Mouse (Mus musculus): ENCODE data around the gene Clip3. TPM values are rescaled to one million over a fixed set of nuclear protein-coding genes. Genes with fewer than 3 reads are reported as not detected.

The Clip3 gene
- polyA plus RNA-seq, 1 experiment, result 726 TPM

- DNase-seq, result peak in 1 of 2 experiments; percentile 56
- Histone ChIP-seq H3K4me3 (replicated peaks; ENCODE audit: insufficient read depth, low read depth, low read length) (peak overlapping the region; percentile 71), H3K4me1 (ENCODE audit: control insufficient read depth, insufficient read depth, low read length) (peaks cover 31% of the 10 kb centered on the region), H3K27ac (ENCODE audit: insufficient read depth, low read length) (peak overlapping the region; percentile 75), H3K27me3 (ENCODE audit: control insufficient read depth, insufficient read depth, low read length) (no peaks in the 10 kb centered on the region)
- TF ChIP-seq POLR2A (IDR thresholded peaks at IDR 0.05; ENCODE audit: borderline replicate concordance, insufficient read depth, low read length) (no peak), CTCF (IDR thresholded peaks at IDR 0.05; ENCODE audit: borderline replicate concordance, insufficient read depth, low read depth, low read length) (no peak; the same call in 1 of the 2 replicates)
- WGBS, result 12% methylated on average over 18 of the region's 18 CpGs
Observed at GRCm38 (mm10) chr7:30332622-30333259, 41.2 kb downstream of the Clip3 start.

- 3% methylated on average over 4 of the region's 4 CpGs for WGBS
- H3K27ac ChIP-seq (ENCODE audit: insufficient read depth, low read length), result peak overlapping the region; percentile 77
Observed at GRCm38 (mm10) chr7:30333436-30333835, 41.9 kb downstream of the Clip3 start.

GRCm38 (mm10) chr7:30334563-30334962, 43.0 kb downstream of the Clip3 start:
- Histone ChIP-seq H3K4me1 (ENCODE audit: control insufficient read depth, insufficient read depth, low read length) (peaks cover 42% of the 10 kb centered on the region), H3K27ac (ENCODE audit: insufficient read depth, low read length) (peak overlapping the region; percentile 77), H3K4me3 (replicated peaks; ENCODE audit: insufficient read depth, low read depth, low read length) (no peak overlapping the region), H3K27me3 (ENCODE audit: control insufficient read depth, insufficient read depth, low read length) (no peaks in the 10 kb centered on the region)
- DNase-seq, result peak in 1 of 2 experiments; percentile 57
- TF ChIP-seq CTCF (IDR thresholded peaks at IDR 0.05; ENCODE audit: borderline replicate concordance, insufficient read depth, low read depth, low read length) (no peak), POLR2A (IDR thresholded peaks at IDR 0.05; ENCODE audit: borderline replicate concordance, insufficient read depth, low read length) (no peak)
- 48% methylated on average over 5 of the region's 5 CpGs for WGBS

More at GRCm38 (mm10) chr7:30333436-30333835, 41.9 kb downstream of the Clip3 start:
- TF ChIP-seq POLR2A (IDR thresholded peaks at IDR 0.05; ENCODE audit: borderline replicate concordance, insufficient read depth, low read length), result no peak
- TF ChIP-seq CTCF (IDR thresholded peaks at IDR 0.05; ENCODE audit: borderline replicate concordance, insufficient read depth, low read depth, low read length), result no peak
- no peaks in the 10 kb centered on the region for H3K27me3 ChIP-seq (ENCODE audit: control insufficient read depth, insufficient read depth, low read length)
- H3K4me3 ChIP-seq (replicated peaks; ENCODE audit: insufficient read depth, low read depth, low read length), result no peak overlapping the region
- H3K4me1 ChIP-seq (ENCODE audit: control insufficient read depth, insufficient read depth, low read length), result peaks cover 32% of the 10 kb centered on the region
- DNase-seq, result peak; percentile 87 to 90

- no peak for TF ChIP-seq POLR2A (IDR thresholded peaks at IDR 0.05; ENCODE audit: borderline replicate concordance, insufficient read depth, low read length)
- no peak for TF ChIP-seq CTCF (IDR thresholded peaks at IDR 0.05; ENCODE audit: borderline replicate concordance, insufficient read depth, low read depth, low read length)
- no peak overlapping the region for H3K27ac ChIP-seq (ENCODE audit: insufficient read depth, low read length)
- H3K4me1 ChIP-seq (ENCODE audit: control insufficient read depth, insufficient read depth, low read length), result peaks cover 45% of the 10 kb centered on the region
- H3K4me3 ChIP-seq (replicated peaks; ENCODE audit: insufficient read depth, low read depth, low read length), result no peak overlapping the region
- no peak for DNase-seq
- H3K27me3 ChIP-seq (ENCODE audit: control insufficient read depth, insufficient read depth, low read length), result no peaks in the 10 kb centered on the region
- 34% methylated on average over 6 of the region's 6 CpGs for WGBS
Observed at GRCm38 (mm10) chr7:30335688-30336087, 44.2 kb downstream of the Clip3 start.

GRCm38 (mm10) chr7:30336384-30336783, 44.9 kb downstream of the Clip3 start:
- WGBS, result 2% methylated on average over 9 of the region's 9 CpGs
- DNase-seq, result peak; percentile 89 to 93
- TF ChIP-seq POLR2A (IDR thresholded peaks at IDR 0.05; ENCODE audit: borderline replicate concordance, insufficient read depth, low read length) (0 out of 2 replicates have a peak, but pooled peaks have one; percentile 29), CTCF (IDR thresholded peaks at IDR 0.05; ENCODE audit: borderline replicate concordance, insufficient read depth, low read depth, low read length) (peak; percentile 98)
- Histone ChIP-seq H3K27me3 (ENCODE audit: control insufficient read depth, insufficient read depth, low read length) (no peaks in the 10 kb centered on the region), H3K4me3 (replicated peaks; ENCODE audit: insufficient read depth, low read depth, low read length) (peak overlapping the region; percentile 9), H3K27ac (ENCODE audit: insufficient read depth, low read length) (0 out of 2 replicates have a peak overlapping the region, but pooled peaks have one; percentile 16), H3K4me1 (ENCODE audit: control insufficient read depth, insufficient read depth, low read length) (peaks cover 45% of the 10 kb centered on the region)

- TF ChIP-seq POLR2A (IDR thresholded peaks at IDR 0.05; ENCODE audit: borderline replicate concordance, insufficient read depth, low read length) (no peak), CTCF (IDR thresholded peaks at IDR 0.05; ENCODE audit: borderline replicate concordance, insufficient read depth, low read depth, low read length) (no peak)
- H3K4me3 ChIP-seq (replicated peaks; ENCODE audit: insufficient read depth, low read depth, low read length), result no peak overlapping the region
- peak; percentile 76 to 85 for DNase-seq
- H3K27ac ChIP-seq (ENCODE audit: insufficient read depth, low read length), result peak overlapping the region; percentile 11; the same call in 1 of the 2 replicates
- H3K27me3 ChIP-seq (ENCODE audit: control insufficient read depth, insufficient read depth, low read length), result no peaks in the 10 kb centered on the region
- peaks cover 32% of the 10 kb centered on the region for H3K4me1 ChIP-seq (ENCODE audit: control insufficient read depth, insufficient read depth, low read length)
- WGBS, result 7% methylated on average over 5 of the region's 5 CpGs
Observed at GRCm38 (mm10) chr7:30339432-30340109, 48.0 kb downstream of the Clip3 start.

- Histone ChIP-seq H3K4me1 (ENCODE audit: control insufficient read depth, insufficient read depth, low read length) (no peaks in the 10 kb centered on the region; the same call in 1 of the 2 replicates), H3K27ac (ENCODE audit: insufficient read depth, low read length) (no peak overlapping the region), H3K4me3 (replicated peaks; ENCODE audit: insufficient read depth, low read depth, low read length) (no peak overlapping the region), H3K27me3 (ENCODE audit: control insufficient read depth, insufficient read depth, low read length) (no peaks in the 10 kb centered on the region)
- DNase-seq, result no peak
- TF ChIP-seq POLR2A (IDR thresholded peaks at IDR 0.05; ENCODE audit: borderline replicate concordance, insufficient read depth, low read length), result no peak
- TF ChIP-seq CTCF (IDR thresholded peaks at IDR 0.05; ENCODE audit: borderline replicate concordance, insufficient read depth, low read depth, low read length), result no peak
- 62% methylated on average over 21 of the region's 21 CpGs for WGBS
Observed at GRCm38 (mm10) chr7:30346635-30347379, 55.3 kb downstream of the Clip3 start.

Measured in cerebellum, adult 2 months (tissue).